Mouse (Mus musculus): Measurements from ENCODE around the gene Spdef. TPM values are rescaled to one million over a fixed set of nuclear protein-coding genes. Genes with fewer than 3 reads are reported as not detected.

Spdef gene
- total RNA-seq (2014; fragmentation: Nextera tagmentation), result not detected in 2 replicates
- total RNA-seq (2017), result not detected in 2 replicates

DNA sequence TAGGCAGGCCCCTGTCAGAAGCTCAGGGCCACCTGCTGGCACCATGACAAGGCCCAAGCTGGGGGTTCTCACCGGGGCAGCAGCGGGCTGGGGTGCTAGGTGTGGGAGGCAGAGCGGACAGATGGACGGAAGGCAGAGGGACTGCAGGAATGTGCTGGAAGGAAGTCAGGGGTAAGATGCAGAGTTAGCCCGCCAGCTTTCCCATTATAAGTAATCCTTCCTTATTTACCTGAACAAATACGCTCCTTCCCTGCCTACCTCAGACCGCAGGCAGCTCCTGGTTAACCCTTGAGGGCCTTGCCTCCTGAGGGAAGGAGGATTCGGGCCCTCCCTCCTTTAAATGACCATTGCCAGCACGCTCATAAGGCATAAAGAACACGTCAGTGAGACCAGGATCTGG, at the start of gene Spdef:
Spdef (minus strand) TSS at position 186 of the 400 bp plus-strand sequence.
- no peak for ATAC-seq (replicated peaks; ENCODE audit: low FRiP score, low TSS enrichment, poor library complexity, severe bottlenecking)

DNA sequence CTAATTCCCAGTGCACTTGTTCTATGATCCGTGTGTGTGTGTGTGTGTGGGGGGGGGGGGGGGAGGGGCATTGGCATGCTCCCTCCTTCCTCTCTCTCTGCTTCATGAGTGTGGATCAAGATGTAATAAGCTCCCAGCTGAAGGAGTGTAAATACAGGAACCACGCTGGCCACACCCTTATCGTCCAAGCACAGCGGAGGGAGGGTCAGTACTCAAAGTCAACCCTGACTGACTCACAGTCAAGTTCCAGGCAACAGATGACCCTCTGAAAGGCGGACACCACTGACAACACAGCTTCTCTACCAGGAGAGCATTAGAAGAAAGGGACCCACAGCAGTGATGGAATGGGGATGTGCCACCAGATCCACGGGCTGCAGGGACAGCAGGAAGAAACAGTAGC, 49.1 kb upstream of the Spdef start:
- 0 out of 2 replicates have a peak, but pooled peaks have one; percentile 12 for ATAC-seq (replicated peaks; ENCODE audit: low FRiP score, low TSS enrichment, poor library complexity, severe bottlenecking)

DNA sequence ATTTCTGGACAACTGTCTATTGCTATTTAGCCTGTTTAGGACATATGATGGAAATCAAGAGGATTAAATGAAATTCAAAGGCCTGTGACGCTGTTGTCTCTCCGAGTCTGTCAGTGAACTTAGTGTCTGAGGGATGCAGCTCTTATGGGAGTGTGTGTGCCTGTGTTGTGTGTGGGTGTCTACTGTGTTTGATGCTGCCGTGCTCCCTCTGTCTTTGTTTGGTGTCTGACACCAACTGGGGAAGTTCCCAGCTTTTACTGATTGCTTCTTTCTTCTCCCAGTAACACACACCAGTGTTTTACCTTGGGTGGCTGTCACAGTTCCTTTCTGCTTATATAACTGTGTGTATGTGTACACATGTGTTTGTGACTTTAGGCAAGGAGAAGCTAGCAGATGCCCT, 45.4 kb upstream of the Spdef start:
- no peak for ATAC-seq (replicated peaks; ENCODE audit: low FRiP score, low TSS enrichment, poor library complexity, severe bottlenecking)

DNA sequence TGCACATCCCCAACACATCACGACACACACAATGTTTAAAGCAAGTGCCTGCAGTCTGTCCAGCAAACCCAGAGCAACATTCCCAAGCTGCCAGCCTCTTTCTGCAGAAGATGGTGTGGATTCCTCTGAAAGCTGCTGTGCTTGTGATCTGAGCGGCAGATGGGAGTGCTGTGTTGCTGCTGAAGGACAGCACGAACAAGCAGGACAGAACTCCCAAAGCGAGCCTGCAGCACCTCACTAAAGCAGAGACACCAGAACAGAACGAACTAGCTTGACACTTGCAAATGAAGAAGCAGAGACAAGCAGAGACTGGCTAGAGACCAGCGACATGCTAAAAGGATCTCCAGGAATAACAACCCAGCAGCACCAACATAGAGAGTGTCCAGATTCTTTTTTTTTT, 42.9 kb upstream of the Spdef start:
- ATAC-seq (replicated peaks; ENCODE audit: low FRiP score, low TSS enrichment, poor library complexity, severe bottlenecking), result no peak

GRCm38 (mm10) chr17:27768817-27769542, 40.2 kb upstream of the Spdef start:
- ATAC-seq (replicated peaks; ENCODE audit: low FRiP score, low TSS enrichment, poor library complexity, severe bottlenecking), result peak; percentile 37; the same call in 1 of the 2 replicates

DNA sequence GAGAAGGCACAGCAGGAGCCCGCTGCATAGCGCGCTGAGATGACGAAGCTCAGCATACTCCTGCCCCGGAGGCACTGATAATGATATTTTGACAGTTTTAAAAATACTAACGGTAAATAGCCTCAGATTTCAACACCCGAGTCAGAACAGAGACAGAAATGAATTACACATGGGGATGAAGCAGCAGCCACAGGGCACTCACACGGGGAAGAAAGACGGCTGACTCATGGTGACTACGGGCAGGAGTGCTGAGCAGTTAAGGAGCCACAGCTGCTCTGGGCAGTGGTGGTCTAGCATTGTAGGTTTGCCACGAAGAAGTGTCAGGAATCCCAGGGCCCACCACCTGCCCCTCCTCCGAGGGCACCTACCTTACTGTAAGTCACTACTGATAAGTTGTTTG, 38.8 kb upstream of the Spdef start:
- no peak for ATAC-seq (replicated peaks; ENCODE audit: low FRiP score, low TSS enrichment, poor library complexity, severe bottlenecking)

GRCm38 (mm10) chr17:27767120-27767519, 38.4 kb upstream of the Spdef start:
- no peak for ATAC-seq (replicated peaks; ENCODE audit: low FRiP score, low TSS enrichment, poor library complexity, severe bottlenecking)

DNA sequence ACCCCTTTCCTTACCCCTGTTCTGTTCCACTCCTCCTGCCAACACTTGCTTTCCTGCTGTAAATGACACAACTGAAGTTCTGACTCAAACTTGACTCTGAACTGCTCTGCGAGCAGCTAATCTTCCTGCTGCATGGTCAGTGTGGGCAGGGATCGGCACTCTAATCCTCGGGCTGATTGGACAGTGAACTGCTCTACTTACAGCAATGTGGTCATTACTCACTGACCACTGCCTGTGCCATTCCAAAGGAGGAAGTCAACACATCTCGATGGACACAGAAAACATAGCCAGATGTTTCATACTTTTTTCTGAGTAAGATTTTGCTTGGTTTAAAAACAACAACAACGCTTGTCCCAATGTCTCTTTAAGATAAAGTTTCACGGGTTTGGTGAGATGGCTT, 36.3 kb upstream of the Spdef start:
- ATAC-seq (replicated peaks; ENCODE audit: low FRiP score, low TSS enrichment, poor library complexity, severe bottlenecking), result no peak

GRCm38 (mm10) chr17:27764453-27764852, 35.7 kb upstream of the Spdef start:
- ATAC-seq (replicated peaks; ENCODE audit: low FRiP score, low TSS enrichment, poor library complexity, severe bottlenecking), result no peak

- ATAC-seq (replicated peaks; ENCODE audit: low FRiP score, low TSS enrichment, poor library complexity, severe bottlenecking), result no peak
Measured at GRCm38 (mm10) chr17:27762884-27763283, 34.1 kb upstream of the Spdef start.

DNA sequence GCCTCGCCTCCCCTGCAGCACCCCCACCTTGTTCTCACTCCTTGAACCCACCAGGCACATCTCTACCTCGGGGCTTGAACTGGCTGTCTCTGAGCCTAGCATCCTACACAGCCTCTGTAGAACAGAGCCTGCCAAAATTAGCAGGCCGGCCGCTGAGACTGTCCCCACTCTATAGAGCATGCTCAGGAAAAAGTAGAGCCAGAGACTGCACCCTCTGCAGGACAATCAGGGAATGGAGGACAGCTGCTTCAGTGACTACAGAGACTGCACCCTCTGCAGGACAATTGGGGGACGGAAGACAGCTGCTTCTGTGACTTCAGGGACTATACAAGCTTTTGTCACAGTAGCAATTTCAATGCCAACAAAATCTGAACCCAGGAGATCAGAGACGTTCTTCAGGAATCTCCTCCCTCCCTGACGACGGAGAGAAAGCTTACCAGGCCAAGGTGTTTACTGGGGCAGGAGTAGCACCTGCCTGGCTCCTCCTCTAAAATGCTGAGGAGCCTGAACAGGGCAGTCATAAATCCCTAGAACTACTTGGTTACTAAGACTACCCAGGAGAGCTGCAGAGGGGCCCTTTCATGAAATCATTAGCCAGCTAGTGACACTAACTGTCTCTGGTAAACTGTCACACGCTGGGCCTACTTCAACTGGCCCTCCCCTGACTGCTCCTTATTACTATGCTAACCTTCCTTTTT, 33.0 kb upstream of the Spdef start:
- ATAC-seq (replicated peaks; ENCODE audit: low FRiP score, low TSS enrichment, poor library complexity, severe bottlenecking), result peak; percentile 82

- ATAC-seq (replicated peaks; ENCODE audit: low FRiP score, low TSS enrichment, poor library complexity, severe bottlenecking), result no peak
Measured at GRCm38 (mm10) chr17:27760169-27760568, 31.4 kb upstream of the Spdef start.

- ATAC-seq (replicated peaks; ENCODE audit: low FRiP score, low TSS enrichment, poor library complexity, severe bottlenecking), result no peak
Measured at GRCm38 (mm10) chr17:27751314-27752202, 22.8 kb upstream of the Spdef start.

DNA sequence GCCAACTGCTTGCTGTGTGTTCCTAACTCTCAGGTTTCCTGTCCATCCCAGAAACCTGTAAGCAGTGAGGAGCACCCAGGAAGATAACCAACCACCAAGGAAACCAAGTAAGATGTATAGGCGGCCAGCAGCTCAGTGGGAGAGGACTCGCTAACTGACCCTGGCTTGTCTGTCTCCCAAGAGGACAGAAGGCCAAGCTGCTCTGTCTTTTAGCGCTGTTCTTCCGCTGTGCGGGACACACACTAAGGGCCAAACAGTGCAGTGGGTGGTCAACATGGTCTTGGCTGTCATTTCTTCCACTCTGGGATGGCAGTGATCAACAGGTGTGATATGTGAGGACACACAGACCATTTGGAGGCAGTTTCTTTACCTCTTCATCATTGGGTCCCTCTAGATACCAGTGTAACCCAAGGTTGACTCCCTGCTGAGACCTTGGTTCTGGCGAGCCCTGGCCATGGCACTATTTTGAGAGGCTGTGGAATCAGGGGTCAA, 21.7 kb upstream of the Spdef start:
- no peak for ATAC-seq (replicated peaks; ENCODE audit: low FRiP score, low TSS enrichment, poor library complexity, severe bottlenecking)

- ATAC-seq (replicated peaks; ENCODE audit: low FRiP score, low TSS enrichment, poor library complexity, severe bottlenecking), result no peak
Measured at GRCm38 (mm10) chr17:27748123-27748522, 19.4 kb upstream of the Spdef start.

GRCm38 (mm10) chr17:27746446-27746845, 17.7 kb upstream of the Spdef start:
- ATAC-seq (replicated peaks; ENCODE audit: low FRiP score, low TSS enrichment, poor library complexity, severe bottlenecking), result no peak

DNA sequence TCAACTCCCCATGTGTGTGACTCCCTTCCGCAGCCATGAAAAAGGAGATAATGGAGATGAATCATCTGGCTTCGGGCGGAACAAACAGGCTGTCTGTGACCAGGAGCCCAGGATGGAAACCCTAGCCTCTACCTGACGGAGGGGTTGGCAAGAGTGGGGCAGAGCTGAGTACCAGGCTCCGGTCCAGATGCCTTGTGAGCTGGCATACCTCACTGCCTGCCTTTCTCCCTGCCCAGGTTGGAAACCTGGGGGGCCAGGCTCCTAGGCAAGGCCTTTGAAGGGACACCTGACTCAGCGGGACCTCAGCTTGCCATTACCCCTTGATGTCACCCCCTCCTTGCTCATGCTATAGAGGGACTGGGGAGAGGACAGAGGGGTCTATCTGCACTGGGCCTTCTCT, 12.2 kb upstream of the Spdef start:
- ATAC-seq (replicated peaks; ENCODE audit: low FRiP score, low TSS enrichment, poor library complexity, severe bottlenecking), result no peak

DNA sequence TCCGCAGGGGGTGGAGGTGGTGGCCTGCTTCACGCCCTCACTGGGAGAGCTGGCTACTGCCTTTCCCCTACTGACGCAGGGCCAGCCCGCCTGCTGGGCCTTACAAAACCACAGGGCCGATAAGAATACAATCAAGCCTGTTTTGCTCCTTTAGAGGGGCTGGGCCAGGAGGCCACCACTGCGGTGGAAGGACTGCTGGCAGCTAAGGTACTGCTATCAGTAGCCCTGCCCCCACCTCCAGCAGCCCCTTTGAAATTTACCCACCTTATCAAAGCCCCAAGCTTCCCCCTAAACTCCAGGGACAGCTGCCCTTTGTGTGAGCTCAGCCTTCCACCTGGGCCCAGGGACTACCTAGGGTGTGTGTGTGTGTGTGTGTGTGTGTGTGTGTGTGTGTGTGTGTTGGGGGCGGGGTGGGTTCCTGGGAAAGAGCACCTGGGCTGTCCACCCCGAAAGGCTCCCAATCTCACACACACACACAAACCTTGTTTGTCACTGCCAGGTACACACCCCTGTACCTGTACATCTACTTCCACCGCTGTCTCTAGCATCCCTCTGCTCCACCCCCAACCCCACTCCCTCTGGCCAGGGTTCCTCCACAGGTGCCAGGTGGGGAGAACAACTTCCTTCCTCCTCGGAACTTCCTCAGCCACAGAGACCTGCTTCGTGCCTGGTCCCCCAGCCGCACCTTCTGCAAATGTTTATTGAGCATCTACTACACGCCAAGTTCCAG, 5.8 kb upstream of the Spdef start:
- peak; percentile 77 for ATAC-seq (replicated peaks; ENCODE audit: low FRiP score, low TSS enrichment, poor library complexity, severe bottlenecking)

GRCm38 (mm10) chr17:27732694-27733093, 3.9 kb upstream of the Spdef start:
- no peak for ATAC-seq (replicated peaks; ENCODE audit: low FRiP score, low TSS enrichment, poor library complexity, severe bottlenecking)
